Mouse (Mus musculus) limb, embryonic 11.5 days (tissue): ENCODE measurements at regions not wholly inside any gene's neighbourhood (a gene's known extent, or its start where the extent isn't known, plus 50 kb on each side); places are given as distances from the start of the nearest gene placed in this dataset.

ENCODE experiments used
- ATAC-seq: fragments of 200-750 bp; cut with Nextera tagmentation; 2 replicates; pipeline ENCODE4 v1.8.0; 2017; ENCODE audit warnings: low read depth; ENCODE audit not compliant: insufficient number of reproducible peaks, low FRiP score, low TSS enrichment
- DNase-seq: peaks from one replicate; pipeline ENCODE4 v3.0.0-alpha.2; 2015; ENCODE audit warnings: low spot score
- H3K27ac ChIP-seq: fragments of 300-500 bp; sonication (generic); replicated peaks from 2 replicates; pipeline ENCODE4 v1.5.1; 2014; ENCODE audit warnings: low read depth, mild to moderate bottlenecking, low read length
- H3K27me3 ChIP-seq: fragments of 300-500 bp; sonication (generic); 2 replicates; pipeline ENCODE4 v1.6.1; 2014; ENCODE audit warnings: mild to moderate bottlenecking, low read length, mixed read lengths; ENCODE audit not compliant: control insufficient read depth, insufficient read depth
- H3K36me3 ChIP-seq: fragments of 300-500 bp; sonication (generic); 2 replicates; pipeline ENCODE4 v1.6.1; 2014; ENCODE audit warnings: mild to moderate bottlenecking, low read length, moderate library complexity, mixed read lengths; ENCODE audit not compliant: control insufficient read depth, insufficient read depth
- H3K4me1 ChIP-seq: fragments of 300-500 bp; sonication (generic); 2 replicates; pipeline ENCODE4 v1.6.1; 2014; ENCODE audit warnings: low read length, mixed read lengths; ENCODE audit not compliant: control insufficient read depth, insufficient read depth
- H3K4me2 ChIP-seq: fragments of 300-500 bp; sonication (generic); 2 replicates; pipeline ENCODE4 v1.6.1; 2014; ENCODE audit warnings: low read depth, mild to moderate bottlenecking, moderate library complexity; ENCODE audit not compliant: severe bottlenecking
- H3K4me3 ChIP-seq: fragments of 300-500 bp; sonication (generic); 2 replicates; pipeline ENCODE4 v1.5.1; 2014; ENCODE audit warnings: low read depth, low read length
- H3K9ac ChIP-seq: fragments of 300-500 bp; sonication (generic); 2 replicates; pipeline ENCODE4 v1.6.1; 2014; ENCODE audit warnings: mild to moderate bottlenecking, low read length
- H3K9me3 ChIP-seq: fragments of 300-500 bp; sonication (generic); 2 replicates; pipeline ENCODE4 v1.6.1; 2016; ENCODE audit warnings: low read length; ENCODE audit not compliant: control insufficient read depth
- WGBS: fragments of 180-500 bp; shearing (Covaris S2); extraction: QIAGEN DNeasy Blood & Tissue Kit; methylation state at CpG from one replicate; pipeline ENCODE4 v1.1.7; 2014; 5-methylcytosine and 5-hydroxymethylcytosine counted together

DNA sequence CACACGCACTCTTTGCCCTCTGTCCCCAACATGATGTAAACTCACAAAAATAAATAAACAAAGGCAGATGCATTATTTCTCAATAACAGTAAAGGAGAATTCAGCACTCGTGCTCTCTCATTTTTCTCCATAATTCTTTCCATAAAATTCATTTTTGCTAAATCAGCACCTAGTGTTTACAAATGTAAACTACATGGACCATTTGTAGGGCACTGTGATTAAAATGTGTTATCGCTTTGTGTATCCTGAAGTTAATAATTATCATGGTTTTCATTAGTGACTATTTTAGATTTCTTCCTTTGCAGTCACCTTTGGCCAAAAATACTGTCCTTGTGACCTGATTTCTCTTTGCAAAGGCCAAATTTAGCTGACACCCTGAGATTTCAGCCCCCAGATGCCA is 61.0 kb upstream of the Ppm1b start:
- no peak overlapping the region for H3K27ac ChIP-seq
- no peak overlapping the region for H3K9ac ChIP-seq
- no peaks in the 10 kb centered on the region for H3K9me3 ChIP-seq
- H3K36me3 ChIP-seq = no peaks in the 10 kb centered on the region
- H3K4me3 ChIP-seq = no peak overlapping the region
- H3K27me3 ChIP-seq = no peaks in the 10 kb centered on the region
- WGBS = 86% methylated on average over 3 of the region's 3 CpGs
- no peak for ATAC-seq
- H3K4me2 ChIP-seq = no peak overlapping the region
- DNase-seq = no peak
- no peaks in the 10 kb centered on the region for H3K4me1 ChIP-seq

DNA sequence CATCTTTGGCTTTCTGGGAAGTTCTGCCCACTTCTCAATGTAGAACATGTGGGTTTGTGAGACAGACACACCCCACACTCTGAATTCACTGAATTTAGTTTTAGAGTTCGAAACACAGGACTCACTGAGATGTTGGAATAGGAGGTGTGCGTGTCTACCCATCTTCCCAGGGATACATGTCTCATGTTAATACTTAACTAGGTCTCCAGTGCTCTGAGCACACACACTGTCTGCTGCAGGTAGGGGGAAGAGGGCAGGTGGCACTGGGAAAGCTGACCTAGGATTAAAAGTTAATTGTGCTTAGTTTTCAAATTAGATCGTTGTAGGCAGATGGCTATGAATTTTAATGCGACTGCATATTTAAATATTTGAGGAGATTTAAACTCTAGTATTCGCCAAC is 60.0 kb upstream of the Ppm1b start:
- H3K36me3 ChIP-seq = no peaks in the 10 kb centered on the region
- DNase-seq = no peak
- no peak overlapping the region for H3K4me3 ChIP-seq
- WGBS = 88% methylated on average over 5 of the region's 5 CpGs
- no peak overlapping the region for H3K9ac ChIP-seq
- no peak for ATAC-seq
- H3K9me3 ChIP-seq = no peaks in the 10 kb centered on the region
- no peaks in the 10 kb centered on the region for H3K4me1 ChIP-seq
- H3K27ac ChIP-seq = no peak overlapping the region
- H3K4me2 ChIP-seq = no peak overlapping the region
- H3K27me3 ChIP-seq = no peaks in the 10 kb centered on the region

DNA sequence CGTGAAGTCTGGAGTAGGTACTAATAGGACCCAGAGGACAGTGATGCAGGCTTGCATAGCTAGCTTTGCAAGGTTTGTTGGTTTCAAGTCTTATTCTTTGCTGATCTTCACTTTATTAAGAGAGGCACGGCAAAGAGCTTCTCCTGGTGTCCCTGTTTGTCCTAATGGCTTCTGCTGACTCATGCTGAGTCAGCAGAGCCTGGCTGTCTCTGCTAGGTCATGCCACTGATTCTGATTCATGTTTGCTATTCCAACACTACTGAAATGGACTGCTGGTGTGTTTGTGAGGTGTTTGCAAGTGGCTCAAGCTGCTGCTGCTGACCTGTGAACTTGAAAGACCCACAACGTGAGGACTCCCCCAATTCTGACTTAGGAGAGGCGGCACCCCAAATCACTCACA is 58.1 kb upstream of the Ppm1b start:
- H3K9me3 ChIP-seq = no peaks in the 10 kb centered on the region
- 93% methylated on average over 4 of the region's 4 CpGs for WGBS
- ATAC-seq = no peak

DNA sequence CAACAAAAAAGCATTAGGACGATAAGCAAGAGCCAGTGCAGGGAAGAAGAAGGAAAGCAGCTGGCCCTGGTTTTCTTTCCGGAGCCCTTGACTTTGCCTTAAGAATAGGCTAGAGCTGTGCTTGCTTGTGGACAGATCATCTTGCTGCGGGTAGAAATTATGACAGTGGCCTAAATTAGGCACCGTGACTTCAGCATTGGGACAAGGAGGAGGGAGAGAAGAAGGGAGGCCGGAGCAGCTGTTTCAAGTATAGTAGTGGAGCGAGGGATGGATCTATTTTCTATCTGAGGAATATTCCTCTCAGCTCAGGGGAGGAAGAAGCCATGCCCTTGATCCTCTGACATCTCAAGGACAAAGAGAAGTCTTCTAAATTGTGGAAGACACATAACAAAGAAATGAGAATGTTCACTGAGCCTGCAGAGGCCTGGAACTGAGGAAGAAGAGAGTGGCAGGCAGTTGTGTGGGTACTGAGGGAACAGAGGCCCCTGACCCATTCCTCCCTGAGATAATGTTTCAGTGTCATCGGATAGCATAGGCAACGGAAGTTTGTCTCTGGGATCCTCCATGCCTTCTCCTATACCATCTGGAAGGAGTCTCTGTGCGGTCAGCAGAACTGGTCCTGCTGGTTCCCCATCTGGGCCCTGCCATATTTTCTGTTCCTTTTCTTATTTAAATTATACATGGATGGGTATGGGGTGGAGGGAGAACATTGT is 52.8 kb upstream of the Ppm1b start:
- H3K9ac ChIP-seq = no peak overlapping the region
- DNase-seq (no peak), ATAC-seq (no peak)
- no peak overlapping the region for H3K4me3 ChIP-seq
- no peaks in the 10 kb centered on the region for H3K36me3 ChIP-seq
- H3K4me2 ChIP-seq = no peak overlapping the region
- no peak overlapping the region for H3K27ac ChIP-seq
- WGBS = 88% methylated on average over 9 of the region's 9 CpGs
- no peaks in the 10 kb centered on the region for H3K4me1 ChIP-seq
- no peaks in the 10 kb centered on the region for H3K27me3 ChIP-seq
- no peaks in the 10 kb centered on the region for H3K9me3 ChIP-seq

More for the DNA sequence above, 58.1 kb upstream of the Ppm1b start:
- H3K9ac ChIP-seq = no peak overlapping the region
- no peaks in the 10 kb centered on the region for H3K4me1 ChIP-seq
- no peak overlapping the region for H3K4me2 ChIP-seq
- H3K4me3 ChIP-seq = no peak overlapping the region
- H3K27me3 ChIP-seq = no peaks in the 10 kb centered on the region
- no peak for DNase-seq
- no peak overlapping the region for H3K27ac ChIP-seq
- H3K36me3 ChIP-seq = no peaks in the 10 kb centered on the region
